Mouse (Mus musculus): Measurements from ENCODE around the gene Eml2. TPM values are rescaled to one million over a fixed set of nuclear protein-coding genes. Genes with fewer than 3 reads are reported as not detected.

The Eml2 gene
- polyA plus RNA-seq, 1 experiment from 2014 or later, result 10.9 TPM

- H3K9me3 ChIP-seq (replicated peaks; ENCODE audit: control insufficient read depth, low read length), result no peaks in the 10 kb centered on the region; the same call in 1 of the 2 replicates
- no peaks in the 10 kb centered on the region for H3K27me3 ChIP-seq (ENCODE audit: control insufficient read depth, insufficient read depth, low read length)
- no peak overlapping the region for H3K4me3 ChIP-seq (replicated peaks; ENCODE audit: low read length)
- no peak overlapping the region for H3K27ac ChIP-seq (ENCODE audit: low read length)
- H3K36me3 ChIP-seq (ENCODE audit: control insufficient read depth, insufficient read depth, low read length), result no peaks in the 10 kb centered on the region
- H3K4me1 ChIP-seq (ENCODE audit: control insufficient read depth, insufficient read depth, low read length), result peaks cover 11% of the 10 kb centered on the region; the same call in 1 of the 2 replicates
- H3K4me2 ChIP-seq (ENCODE audit: low read depth, low read length), result no peak overlapping the region
- 57% methylated on average over 9 of the region's 9 CpGs for WGBS
- no peak for ATAC-seq (ENCODE audit: insufficient read depth, low FRiP score)
- no peak overlapping the region for H3K9ac ChIP-seq (ENCODE audit: low read length)
Measured at GRCm38 (mm10) chr7:19214940-19215339, 38.7 kb downstream of the Eml2 start.

- Histone ChIP-seq H3K9ac (ENCODE audit: low read length) (no peak overlapping the region), H3K36me3 (ENCODE audit: control insufficient read depth, insufficient read depth, low read length) (no peaks in the 10 kb centered on the region), H3K4me3 (replicated peaks; ENCODE audit: low read length) (no peak overlapping the region), H3K9me3 (replicated peaks; ENCODE audit: control insufficient read depth, low read length) (no peaks in the 10 kb centered on the region), H3K27ac (ENCODE audit: low read length) (no peak overlapping the region), H3K4me2 (ENCODE audit: low read depth, low read length) (no peak overlapping the region), H3K4me1 (ENCODE audit: control insufficient read depth, insufficient read depth, low read length) (peaks cover 5% of the 10 kb centered on the region; the same call in 1 of the 2 replicates), H3K27me3 (ENCODE audit: control insufficient read depth, insufficient read depth, low read length) (no peaks in the 10 kb centered on the region)
- WGBS, result 44% methylated on average over 5 of the region's 5 CpGs
- ATAC-seq (ENCODE audit: insufficient read depth, low FRiP score), result no peak
Measured at GRCm38 (mm10) chr7:19217492-19217891, 41.3 kb downstream of the Eml2 start.

GRCm38 (mm10) chr7:19217944-19218343 lies 41.7 kb downstream of the Eml2 start:
- Histone ChIP-seq H3K27ac (ENCODE audit: low read length) (no peak overlapping the region), H3K9ac (ENCODE audit: low read length) (no peak overlapping the region), H3K4me2 (ENCODE audit: low read depth, low read length) (no peak overlapping the region), H3K9me3 (replicated peaks; ENCODE audit: control insufficient read depth, low read length) (no peaks in the 10 kb centered on the region), H3K27me3 (ENCODE audit: control insufficient read depth, insufficient read depth, low read length) (no peaks in the 10 kb centered on the region), H3K36me3 (ENCODE audit: control insufficient read depth, insufficient read depth, low read length) (no peaks in the 10 kb centered on the region), H3K4me1 (ENCODE audit: control insufficient read depth, insufficient read depth, low read length) (peaks cover 4% of the 10 kb centered on the region; the same call in 1 of the 2 replicates), H3K4me3 (replicated peaks; ENCODE audit: low read length) (no peak overlapping the region)
- peak; percentile 18; the same call in 1 of the 2 replicates for ATAC-seq (ENCODE audit: insufficient read depth, low FRiP score)
- WGBS, result 20% methylated on average over 2 of the region's 3 CpGs

GRCm38 (mm10) chr7:19220061-19220460 lies 43.8 kb downstream of the Eml2 start:
- Histone ChIP-seq H3K9ac (ENCODE audit: low read length) (no peak overlapping the region), H3K27ac (ENCODE audit: low read length) (no peak overlapping the region), H3K4me3 (replicated peaks; ENCODE audit: low read length) (no peak overlapping the region), H3K4me2 (ENCODE audit: low read depth, low read length) (no peak overlapping the region), H3K4me1 (ENCODE audit: control insufficient read depth, insufficient read depth, low read length) (peaks cover 4% of the 10 kb centered on the region; the same call in 1 of the 2 replicates), H3K27me3 (ENCODE audit: control insufficient read depth, insufficient read depth, low read length) (no peaks in the 10 kb centered on the region), H3K9me3 (replicated peaks; ENCODE audit: control insufficient read depth, low read length) (no peaks in the 10 kb centered on the region), H3K36me3 (ENCODE audit: control insufficient read depth, insufficient read depth, low read length) (no peaks in the 10 kb centered on the region)
- WGBS, result 70% methylated on average over 3 of the region's 3 CpGs
- ATAC-seq (ENCODE audit: insufficient read depth, low FRiP score), result no peak

GRCm38 (mm10) chr7:19222189-19222588 lies 46.0 kb downstream of the Eml2 start:
- Histone ChIP-seq H3K9ac (ENCODE audit: low read length) (no peak overlapping the region), H3K36me3 (ENCODE audit: control insufficient read depth, insufficient read depth, low read length) (no peaks in the 10 kb centered on the region), H3K9me3 (replicated peaks; ENCODE audit: control insufficient read depth, low read length) (no peaks in the 10 kb centered on the region), H3K27me3 (ENCODE audit: control insufficient read depth, insufficient read depth, low read length) (no peaks in the 10 kb centered on the region), H3K4me3 (replicated peaks; ENCODE audit: low read length) (no peak overlapping the region), H3K27ac (ENCODE audit: low read length) (no peak overlapping the region), H3K4me1 (ENCODE audit: control insufficient read depth, insufficient read depth, low read length) (peaks cover 10% of the 10 kb centered on the region), H3K4me2 (ENCODE audit: low read depth, low read length) (no peak overlapping the region)
- 95% methylated on average over 16 of the region's 16 CpGs for whole genome bisulfite sequencing
- no peak for ATAC-seq (ENCODE audit: insufficient read depth, low FRiP score)

- Histone ChIP-seq H3K27me3 (ENCODE audit: control insufficient read depth, insufficient read depth, low read length) (no peaks in the 10 kb centered on the region), H3K4me1 (ENCODE audit: control insufficient read depth, insufficient read depth, low read length) (peaks cover 11% of the 10 kb centered on the region), H3K9me3 (replicated peaks; ENCODE audit: control insufficient read depth, low read length) (no peaks in the 10 kb centered on the region), H3K4me3 (replicated peaks; ENCODE audit: low read length) (no peak overlapping the region), H3K27ac (ENCODE audit: low read length) (no peak overlapping the region), H3K9ac (ENCODE audit: low read length) (no peak overlapping the region), H3K4me2 (ENCODE audit: low read depth, low read length) (no peak overlapping the region), H3K36me3 (ENCODE audit: control insufficient read depth, insufficient read depth, low read length) (no peaks in the 10 kb centered on the region)
- WGBS, result 87% methylated on average over 14 of the region's 14 CpGs
- ATAC-seq (ENCODE audit: insufficient read depth, low FRiP score), result no peak
Measured at GRCm38 (mm10) chr7:19222875-19223274, 46.7 kb downstream of the Eml2 start.

GRCm38 (mm10) chr7:19224933-19225332 lies 48.7 kb downstream of the Eml2 start:
- H3K27me3 ChIP-seq (ENCODE audit: control insufficient read depth, insufficient read depth, low read length), result no peaks in the 10 kb centered on the region
- H3K4me2 ChIP-seq (ENCODE audit: low read depth, low read length), result no peak overlapping the region
- H3K4me1 ChIP-seq (ENCODE audit: control insufficient read depth, insufficient read depth, low read length), result peaks cover 12% of the 10 kb centered on the region
- no peak overlapping the region for H3K4me3 ChIP-seq (replicated peaks; ENCODE audit: low read length)
- 77% methylated on average over 4 of the region's 4 CpGs for WGBS
- H3K9ac ChIP-seq (ENCODE audit: low read length), result no peak overlapping the region
- H3K9me3 ChIP-seq (replicated peaks; ENCODE audit: control insufficient read depth, low read length), result no peaks in the 10 kb centered on the region
- no peak overlapping the region for H3K27ac ChIP-seq (ENCODE audit: low read length)
- no peaks in the 10 kb centered on the region for H3K36me3 ChIP-seq (ENCODE audit: control insufficient read depth, insufficient read depth, low read length)
- no peak for ATAC-seq (ENCODE audit: insufficient read depth, low FRiP score)

GRCm38 (mm10) chr7:19226817-19227797 lies 50.9 kb downstream of the Eml2 start:
- WGBS, result 17% methylated on average over 20 of the region's 20 CpGs
- Histone ChIP-seq H3K4me3 (replicated peaks; ENCODE audit: low read length) (peak overlapping the region; percentile 73), H3K27ac (ENCODE audit: low read length) (peak overlapping the region; percentile 97), H3K36me3 (ENCODE audit: control insufficient read depth, insufficient read depth, low read length) (no peaks in the 10 kb centered on the region), H3K4me1 (ENCODE audit: control insufficient read depth, insufficient read depth, low read length) (peaks cover 12% of the 10 kb centered on the region), H3K9ac (ENCODE audit: low read length) (peak overlapping the region; percentile 79), H3K27me3 (ENCODE audit: control insufficient read depth, insufficient read depth, low read length) (no peaks in the 10 kb centered on the region), H3K9me3 (replicated peaks; ENCODE audit: control insufficient read depth, low read length) (no peaks in the 10 kb centered on the region), H3K4me2 (ENCODE audit: low read depth, low read length) (peak overlapping the region; percentile 74)
- ATAC-seq (ENCODE audit: insufficient read depth, low FRiP score), result peak; percentile 10

All from stomach, embryonic 16.5 days (tissue).